Mouse (Mus musculus) left cerebral cortex, adult 9 months (tissue): ENCODE measurements around the gene Glis3.

Experiments
- DNase-seq, 2 experiments: peaks; one replicate each; pipeline ENCODE4 v3.0.0; 2022; ENCODE audit warnings: low spot score in 2 of 2

Glis3 gene

DNA sequence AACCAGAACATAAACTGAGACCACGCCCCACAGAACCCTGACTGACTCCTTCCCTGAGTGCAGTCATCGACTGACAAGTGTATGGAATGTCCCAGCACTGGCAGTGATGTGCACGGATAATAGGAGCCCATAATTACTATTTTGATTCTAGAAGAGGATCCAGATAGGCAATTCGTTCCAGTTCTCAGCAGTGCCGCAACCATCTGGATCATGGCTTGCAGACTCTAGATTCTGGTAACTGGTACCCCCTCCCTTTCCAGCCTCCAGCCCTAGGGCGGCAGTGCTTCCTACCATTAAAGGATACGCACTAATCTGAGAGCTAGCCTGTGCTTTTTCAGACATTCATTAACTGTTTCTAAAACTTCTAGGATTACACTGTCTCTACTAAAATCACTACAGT is 24.7 kb downstream of the Glis3 start:
- DNase-seq = no peak

DNA sequence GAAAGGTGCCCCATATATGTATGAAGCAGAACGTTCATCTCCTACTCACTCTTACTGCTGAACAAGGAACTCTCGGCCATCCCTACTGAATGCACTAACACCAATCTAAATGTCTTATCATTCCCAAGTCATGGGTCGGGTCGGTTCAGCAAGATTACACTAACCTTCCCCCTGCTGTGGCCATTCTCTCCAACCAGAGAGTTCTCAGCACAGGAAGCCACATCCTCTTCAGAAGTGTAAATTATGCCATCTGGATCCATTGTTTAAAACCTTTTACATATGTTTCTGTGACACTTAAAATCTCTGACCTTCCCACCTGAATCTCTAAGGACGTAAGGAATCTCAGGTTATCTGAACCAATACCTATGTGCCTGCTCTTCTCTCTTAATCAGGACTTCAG is 29.0 kb downstream of the Glis3 start:
- no peak for DNase-seq

DNA sequence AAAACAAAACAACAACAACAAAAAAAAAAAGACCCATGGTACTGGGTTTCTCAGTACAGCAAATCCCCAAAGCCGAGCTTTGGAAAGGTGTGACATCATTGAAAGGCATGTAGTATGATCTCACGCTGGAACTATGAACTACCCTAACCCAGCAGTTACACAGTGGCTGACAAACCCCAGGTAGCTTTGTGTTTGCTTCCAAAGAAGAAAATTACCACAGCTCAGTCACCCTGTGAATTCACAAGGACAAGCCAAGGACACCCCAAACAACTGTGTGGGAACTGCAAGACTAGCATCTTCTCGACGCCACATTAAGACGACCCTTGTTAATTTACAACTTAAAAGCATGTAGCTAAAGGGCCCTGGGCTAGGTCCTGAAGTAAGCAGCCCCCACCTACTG is 30.4 kb downstream of the Glis3 start:
- DNase-seq = no peak

DNA sequence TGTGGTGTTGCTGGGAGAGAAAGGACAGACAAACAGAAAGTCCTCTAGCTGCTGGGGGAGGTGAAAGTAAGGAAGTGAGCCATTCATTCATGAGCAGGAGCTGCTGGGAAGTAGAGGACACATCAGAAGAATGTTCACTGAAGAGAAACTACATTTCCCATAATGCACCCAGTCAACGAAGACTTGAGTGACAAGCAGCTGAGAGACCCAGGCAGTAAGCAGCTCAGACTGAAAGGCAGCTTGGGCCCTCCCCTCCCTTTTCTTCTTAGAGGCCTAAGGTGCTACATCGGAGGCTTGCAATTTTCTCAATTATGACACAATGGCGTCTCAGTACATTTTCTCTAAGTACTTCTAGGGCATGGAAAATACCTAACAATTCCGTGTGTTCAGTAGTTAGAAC is 31.0 kb downstream of the Glis3 start:
- DNase-seq = no peak

DNA sequence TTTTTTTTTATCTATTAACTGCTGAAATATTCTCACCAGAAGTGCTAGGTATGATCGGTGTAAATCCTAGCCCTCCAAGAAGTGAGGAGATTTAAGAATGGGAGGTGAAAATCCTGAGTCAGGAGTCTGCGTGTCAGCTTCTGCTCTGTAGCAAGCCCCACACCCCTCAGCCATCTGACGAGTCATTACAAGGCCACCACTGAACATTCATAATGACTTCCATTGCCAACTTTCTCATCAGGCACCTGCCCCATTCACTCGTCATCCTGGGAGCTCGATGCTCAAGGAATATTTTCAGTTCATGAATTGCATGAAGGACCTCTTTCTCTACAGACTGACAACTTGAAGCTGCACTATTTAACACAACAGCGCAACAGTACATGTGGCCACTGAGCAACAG is 32.5 kb downstream of the Glis3 start:
- no peak for DNase-seq

DNA sequence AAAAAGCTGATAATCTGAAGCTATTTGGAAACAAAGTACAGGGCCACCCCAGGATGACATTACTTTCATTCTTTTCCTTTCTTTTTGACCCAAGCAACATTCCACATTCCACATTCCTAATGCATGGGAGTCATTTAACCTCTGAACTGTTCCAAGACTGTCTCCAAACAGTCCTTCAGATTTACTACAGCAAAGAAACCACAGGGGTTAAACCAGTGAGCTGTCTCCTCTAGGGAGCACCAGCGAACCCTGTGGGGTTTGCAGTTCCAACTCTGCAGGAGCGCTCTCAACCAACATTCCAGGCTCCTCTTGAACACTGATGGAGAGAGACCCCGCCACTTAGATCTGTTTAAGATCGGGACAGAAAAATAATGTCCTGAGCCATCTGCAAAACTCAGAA is 33.6 kb downstream of the Glis3 start:
- DNase-seq = no peak

DNA sequence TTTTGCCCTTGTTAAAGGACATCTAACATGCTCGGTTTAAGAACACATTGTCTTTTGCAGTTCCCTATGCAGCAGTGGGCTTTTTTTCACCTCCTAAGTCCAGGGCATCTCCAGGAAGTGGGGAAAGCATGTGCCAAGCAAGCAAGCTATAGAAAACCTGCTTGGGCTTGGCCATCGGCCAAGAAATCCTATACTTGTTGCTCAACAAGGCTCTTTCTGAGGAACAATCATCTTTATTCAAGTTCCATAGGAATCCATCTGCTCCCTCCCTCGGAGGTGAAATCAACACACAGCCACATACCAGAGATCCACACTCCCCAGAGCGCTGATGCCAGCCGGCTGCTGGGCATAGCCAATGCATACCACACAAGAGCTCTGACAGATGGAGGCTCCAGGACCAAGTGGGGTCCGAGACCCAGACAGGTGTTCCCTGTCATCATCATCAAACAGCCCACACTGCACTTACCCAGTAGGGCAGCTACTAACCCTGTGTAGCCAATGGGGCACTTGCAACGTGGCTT is 39.0 kb downstream of the Glis3 start:
- DNase-seq = peak in 1 of 2 experiments; percentile 12

DNA sequence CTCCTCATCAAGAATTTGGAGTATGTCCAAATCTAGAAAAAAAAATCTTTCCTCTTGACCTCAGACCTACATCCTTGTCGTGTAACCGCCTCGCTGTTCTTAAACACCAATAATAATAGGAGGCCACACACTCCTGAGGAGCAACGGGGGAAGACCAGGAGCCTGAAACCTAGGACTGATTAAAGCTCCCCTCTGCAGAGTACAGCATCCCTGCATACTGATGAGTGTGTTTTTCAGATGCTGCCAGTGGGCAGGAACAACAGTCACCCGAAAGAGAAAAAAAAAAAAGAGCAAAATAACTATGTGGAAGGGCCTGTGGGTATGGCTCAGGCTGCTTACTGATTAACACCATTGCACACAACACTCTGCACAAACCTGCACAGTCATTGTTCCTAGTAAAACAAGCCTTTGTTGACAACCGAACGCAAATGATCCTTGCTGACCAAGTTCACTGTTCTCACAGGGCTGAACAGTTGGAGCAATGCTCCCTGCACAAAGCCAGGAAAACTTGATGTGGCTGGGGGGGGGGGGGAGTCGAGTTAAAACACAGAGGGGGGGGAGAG is 43.8 kb downstream of the Glis3 start:
- no peak for DNase-seq

DNA sequence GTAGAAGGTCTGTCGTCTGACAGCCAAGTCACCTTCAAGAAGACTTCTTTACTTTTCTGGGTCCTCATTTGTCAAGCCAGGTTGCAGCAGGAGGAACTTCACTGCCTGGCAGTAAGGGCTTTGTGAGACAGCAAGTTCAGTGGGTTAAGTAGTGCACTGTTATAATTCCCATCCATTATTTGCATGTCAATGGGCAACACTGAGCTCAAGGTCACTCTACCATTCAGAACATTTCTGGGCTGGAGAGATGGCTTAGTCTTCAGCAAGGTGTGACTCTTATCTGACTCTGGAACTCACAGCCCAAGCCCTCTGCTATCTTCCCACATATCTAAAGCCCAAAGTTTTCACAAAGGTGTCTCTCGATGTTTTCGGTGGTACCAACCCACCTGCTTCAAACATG is 44.9 kb downstream of the Glis3 start:
- no peak for DNase-seq

DNA sequence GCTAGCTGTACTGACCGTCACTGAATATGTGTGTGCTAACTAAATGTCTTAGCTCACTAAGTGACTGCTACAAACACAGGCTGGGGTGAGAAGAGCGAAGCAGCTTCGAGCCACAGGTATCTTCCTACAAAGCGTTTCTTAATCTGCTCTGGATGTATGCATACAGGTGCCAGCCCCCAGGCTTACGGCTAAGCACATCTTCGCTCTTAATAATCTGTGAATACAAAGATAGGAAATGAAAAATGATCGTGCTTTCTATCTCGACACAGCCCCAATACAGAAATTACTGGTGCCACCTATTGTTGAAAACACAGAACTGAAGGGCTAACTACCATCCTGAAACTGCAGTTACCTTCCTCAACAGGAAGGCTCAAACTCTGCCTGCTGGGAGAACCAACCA is 51.5 kb downstream of the Glis3 start:
- DNase-seq = peak in 1 of 2 experiments; percentile 40

DNA sequence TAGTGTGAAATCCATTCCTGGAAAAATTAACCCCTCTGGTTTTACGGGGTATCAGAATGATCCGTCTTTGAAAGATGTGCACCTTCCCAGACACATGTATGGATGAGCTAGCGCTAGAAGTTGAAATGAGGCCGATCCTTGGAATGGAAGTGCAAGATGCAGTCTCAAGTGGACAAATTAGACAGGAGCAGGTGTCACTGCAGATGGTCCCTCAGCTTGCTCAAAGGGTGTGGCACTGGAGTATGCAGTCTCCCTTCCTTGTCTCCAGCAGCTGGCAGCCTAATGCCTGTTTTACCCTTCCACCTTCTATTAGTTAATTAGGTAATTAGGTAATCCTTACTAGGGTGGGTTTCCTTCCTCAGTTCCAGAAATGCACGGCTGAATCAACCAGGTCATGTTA is 53.7 kb downstream of the Glis3 start:
- no peak for DNase-seq

DNA sequence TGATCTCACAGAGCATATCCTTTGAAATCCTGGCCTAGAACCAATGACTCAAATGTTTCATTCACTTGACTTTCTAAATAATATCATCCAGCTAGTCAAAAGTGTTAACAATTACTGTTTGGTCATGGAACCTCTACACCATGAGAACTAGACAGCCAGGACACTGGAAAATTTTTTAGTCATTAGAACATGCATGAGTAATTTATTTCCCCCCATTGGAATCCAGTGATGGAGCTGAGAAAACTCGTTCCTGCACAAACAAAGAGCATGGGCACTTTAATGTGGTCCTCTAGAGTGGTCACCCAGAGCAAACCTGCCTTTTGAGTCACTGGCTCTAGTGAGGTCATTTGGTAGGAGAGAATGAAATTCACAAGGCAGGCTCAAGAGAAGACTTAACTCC is 55.3 kb downstream of the Glis3 start:
- DNase-seq = no peak

DNA sequence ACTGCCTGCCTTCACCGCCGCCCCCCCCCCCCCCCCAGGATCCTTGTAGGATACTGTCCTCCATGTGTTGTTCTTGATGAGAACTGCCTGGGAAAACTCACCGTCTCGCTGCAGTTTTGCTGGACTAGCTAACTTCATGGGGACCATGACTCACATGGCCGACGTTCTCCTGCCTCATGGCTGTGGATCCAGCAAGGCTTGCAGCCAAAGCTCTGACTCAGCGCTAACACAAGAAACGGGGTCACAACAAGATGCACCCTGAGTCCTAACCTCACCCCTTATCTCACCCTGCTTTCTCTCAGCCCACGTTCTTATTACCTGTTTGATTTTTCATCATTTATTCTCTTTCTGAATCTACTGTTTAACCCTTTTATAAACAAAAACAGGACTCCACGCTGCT is 56.2 kb downstream of the Glis3 start:
- peak in 1 of 2 experiments; percentile 39 for DNase-seq

DNA sequence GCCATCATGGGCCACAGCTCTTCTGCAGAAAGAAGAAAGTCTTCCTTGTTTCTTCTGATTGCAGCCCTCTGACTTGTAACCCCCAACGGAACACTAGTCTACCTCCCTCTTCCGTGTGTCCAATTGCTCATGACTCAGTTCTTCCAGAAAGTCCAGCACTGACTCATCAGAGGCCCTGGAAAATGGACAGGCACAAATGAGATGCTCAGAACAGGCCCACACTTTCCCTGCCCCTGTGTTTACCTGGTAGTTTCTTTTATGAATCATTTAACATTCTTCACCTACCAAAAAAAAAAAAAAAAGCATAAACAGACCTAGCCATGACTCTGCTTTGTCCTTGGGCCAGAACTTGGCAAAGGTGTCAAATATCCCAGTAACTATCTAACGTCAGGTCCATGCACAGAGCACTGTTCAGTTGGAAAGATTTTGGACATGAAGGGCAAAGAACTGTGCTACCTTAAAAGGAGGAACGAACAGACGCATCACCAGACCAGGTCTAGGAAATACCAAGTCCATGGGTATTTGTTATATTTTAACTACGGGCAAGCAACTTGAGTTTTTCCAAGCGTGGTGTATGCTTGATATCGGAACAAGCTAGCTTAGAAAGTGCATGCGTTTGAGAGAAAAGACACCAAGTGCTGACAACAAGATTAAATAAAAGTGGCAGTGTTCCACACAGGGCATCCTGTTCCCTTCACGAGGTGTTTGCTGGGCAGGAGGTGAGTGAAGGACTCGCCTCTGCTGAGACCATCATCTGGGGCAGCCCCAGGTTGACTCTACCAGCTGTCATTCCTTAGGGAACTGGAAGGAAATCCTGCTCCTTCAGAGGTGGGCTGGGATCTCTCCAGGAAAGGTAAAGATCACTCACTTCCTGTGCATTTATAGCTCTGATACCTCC is 58.0 kb downstream of the Glis3 start:
- no peak for DNase-seq

DNA sequence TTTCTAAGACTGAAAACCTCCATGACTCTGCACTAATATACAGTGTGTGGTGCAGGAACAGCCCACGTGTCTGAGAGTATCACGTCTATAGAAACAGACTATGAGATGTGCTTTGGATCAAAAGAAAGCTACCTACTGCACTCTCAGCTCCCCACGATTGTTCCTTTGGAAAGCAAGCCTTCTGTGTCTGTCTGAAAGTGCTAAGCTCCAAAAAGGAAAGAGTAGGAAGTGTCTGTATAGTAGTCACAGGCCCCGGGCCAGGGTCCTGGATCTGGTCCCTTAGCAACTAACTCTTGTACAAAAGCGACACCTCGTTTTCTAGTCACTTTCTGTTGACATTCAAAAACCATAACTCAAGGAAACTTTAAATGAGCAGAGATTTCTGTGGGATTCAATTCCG is 62.1 kb downstream of the Glis3 start:
- peak in 1 of 2 experiments; percentile 30 for DNase-seq

DNA sequence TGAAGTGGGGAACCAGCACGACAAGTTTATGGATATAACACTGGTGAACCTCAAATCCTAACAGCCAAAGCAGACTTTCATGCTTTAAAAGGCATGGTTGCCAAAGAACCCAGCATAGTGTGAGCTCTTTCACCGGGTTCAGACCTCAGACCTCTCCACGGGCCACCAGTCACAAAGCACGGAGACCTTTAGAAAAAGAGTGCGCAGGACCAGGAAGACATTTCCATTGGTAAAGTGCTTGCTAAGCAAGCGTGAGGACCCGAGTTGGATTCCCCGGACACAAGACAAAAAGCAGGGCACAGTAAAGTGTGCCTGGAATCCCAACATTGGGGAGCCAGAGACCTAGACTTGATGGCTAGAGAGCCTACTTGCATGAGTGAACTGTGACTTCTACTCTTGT is 62.7 kb downstream of the Glis3 start:
- DNase-seq = no peak

DNA sequence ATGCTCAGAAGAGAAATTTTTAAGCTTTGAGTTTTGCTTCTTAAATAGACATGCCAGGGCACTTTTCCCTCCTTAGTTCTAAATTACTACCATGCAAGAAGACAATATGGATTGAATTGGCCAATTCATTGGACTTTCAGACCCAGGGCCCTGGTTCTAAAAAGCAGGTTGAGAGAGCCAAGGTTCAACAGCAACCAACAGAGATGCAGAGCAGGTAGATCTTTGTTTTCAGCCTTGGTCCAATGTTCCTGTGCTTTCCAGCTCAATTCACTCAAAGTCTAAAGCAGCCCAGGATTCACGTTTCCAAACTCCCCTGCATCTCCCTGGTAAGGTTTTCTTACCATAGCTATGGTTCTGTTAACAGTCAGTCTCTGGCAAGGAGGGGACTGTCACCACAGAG is 63.4 kb downstream of the Glis3 start:
- DNase-seq = no peak

DNA sequence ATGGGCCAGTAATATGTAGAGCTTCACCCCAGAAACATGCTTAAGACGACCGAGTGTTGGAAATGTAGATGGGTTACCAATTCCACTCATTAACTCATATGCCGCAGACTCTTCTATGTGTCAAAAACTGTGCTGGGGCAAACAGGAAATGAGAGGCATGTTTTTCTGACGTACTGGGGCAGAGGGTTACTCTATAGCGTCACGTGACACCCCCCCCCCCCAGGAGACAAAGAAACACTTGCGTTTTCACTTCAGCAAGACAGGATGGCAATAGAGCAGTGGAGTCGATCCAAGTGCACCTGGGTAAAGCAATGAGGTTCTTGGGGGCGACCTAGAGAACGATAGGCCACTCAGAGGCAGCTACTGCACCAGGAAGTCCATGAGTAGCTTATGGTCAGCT is 67.6 kb downstream of the Glis3 start:
- no peak for DNase-seq

DNA sequence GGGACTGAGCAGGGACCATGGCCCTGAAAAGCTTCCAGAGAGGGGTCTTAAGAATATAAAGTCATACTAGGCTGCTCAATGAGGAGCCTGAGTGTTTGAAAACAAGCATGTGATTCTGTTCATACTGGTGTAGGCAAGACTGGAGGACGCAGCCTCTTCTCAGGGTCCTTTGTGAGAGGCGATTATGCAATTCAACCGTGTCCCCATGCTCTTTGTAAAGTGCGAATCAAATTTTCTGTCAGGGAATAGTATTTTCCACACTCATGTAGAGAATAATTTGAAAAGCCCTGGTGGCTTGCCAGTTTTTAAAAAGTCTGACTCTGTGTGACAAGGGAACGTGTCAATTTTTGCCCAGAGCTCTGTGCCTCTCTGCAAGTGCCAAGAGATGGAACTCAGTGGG is 71.1 kb downstream of the Glis3 start:
- no peak for DNase-seq

DNA sequence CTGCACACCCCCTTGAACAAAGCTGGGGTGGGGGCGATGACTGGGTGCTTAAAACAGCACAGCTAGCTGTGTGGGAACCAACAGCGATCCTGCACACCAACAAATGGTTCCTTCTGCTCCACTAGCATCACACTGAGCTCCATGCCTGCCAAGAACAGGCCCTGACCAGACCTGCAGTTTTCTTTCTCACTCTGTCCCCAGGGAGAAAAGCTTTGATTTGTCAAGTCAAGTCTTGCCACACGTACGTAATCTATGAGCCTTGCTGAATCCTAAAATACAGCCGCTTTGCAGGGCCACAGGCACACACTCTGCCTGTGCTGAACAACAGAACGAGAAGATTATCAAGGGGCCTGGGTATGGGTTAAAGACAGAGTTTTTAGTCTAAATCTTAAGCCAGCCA is 71.6 kb downstream of the Glis3 start:
- no peak for DNase-seq

DNA sequence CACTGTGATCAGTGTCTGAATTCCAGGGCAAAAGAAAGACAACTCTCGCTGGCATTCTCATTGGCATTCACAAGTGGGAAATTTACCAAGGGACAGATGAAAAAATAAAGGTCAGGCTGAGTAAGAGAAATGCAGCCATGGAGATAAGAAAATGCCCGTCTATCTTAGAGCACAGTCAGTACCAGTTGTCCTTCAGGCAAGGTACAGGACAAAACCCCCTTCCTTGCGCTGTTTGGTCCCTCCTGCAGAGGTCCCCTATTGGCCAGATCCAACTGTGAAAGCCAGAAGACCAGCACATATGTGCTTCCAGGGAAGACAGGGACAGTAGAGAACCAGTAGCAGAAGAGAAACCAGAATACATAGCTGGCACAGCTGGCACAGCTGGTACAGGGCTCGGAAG is 79.0 kb downstream of the Glis3 start:
- DNase-seq = no peak

DNA sequence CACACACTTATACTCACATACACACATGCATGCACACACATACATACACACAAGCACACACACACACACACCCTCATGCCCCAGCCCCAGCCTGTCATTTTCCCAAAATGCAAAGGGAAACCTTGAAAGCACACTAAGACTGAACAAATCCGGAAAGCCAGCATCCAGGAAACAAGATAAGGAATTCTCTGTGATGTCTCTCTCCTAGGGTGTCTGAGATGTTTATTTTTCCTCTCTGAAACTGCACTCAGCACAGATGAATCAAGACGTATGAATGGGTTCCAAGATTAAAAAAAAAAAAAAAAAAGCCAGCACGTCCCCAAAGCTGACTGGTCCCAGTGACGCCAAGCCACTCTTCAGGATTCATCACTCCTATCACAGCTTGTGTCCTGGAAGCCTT is 85.7 kb downstream of the Glis3 start:
- DNase-seq = no peak

DNA sequence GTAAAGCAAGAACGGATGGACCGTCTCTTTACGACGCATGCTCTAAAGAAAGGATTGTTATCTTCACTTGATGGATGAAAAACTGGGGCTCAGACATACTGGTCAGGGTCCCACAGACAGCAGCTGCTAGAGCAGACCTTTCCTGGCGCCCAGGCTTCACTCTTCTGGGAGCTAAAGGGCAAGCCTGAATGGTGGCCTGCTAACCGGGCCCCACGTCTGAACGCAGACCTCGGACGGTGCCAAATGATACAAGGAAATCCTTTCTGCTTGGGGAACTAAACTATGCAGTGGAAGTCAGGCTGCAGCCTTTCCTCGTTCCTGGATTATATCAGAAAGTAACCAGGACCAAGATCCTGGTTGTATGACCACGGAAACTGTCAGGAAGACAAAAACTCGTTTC is 86.9 kb downstream of the Glis3 start:
- no peak for DNase-seq
